Mouse (Mus musculus) limb, embryonic 12.5 days (tissue): ENCODE results near the gene Tmem206. TPM values are rescaled to one million over a fixed set of nuclear protein-coding genes. Genes with fewer than 3 reads are reported as not detected.

Experiments
- ATAC-seq: fragments of 200-750 bp; cut with Nextera tagmentation; 2 replicates; pipeline ENCODE4 v1.8.0; 2017; ENCODE audit warnings: low read depth, moderate TSS enrichment; ENCODE audit not compliant: insufficient number of reproducible peaks, insufficient read depth, low FRiP score, low TSS enrichment
- H3K27ac ChIP-seq: fragments of 300-500 bp; sonication (generic); 2 replicates; pipeline ENCODE4 v1.5.1; 2016; ENCODE audit warnings: mild to moderate bottlenecking, moderate library complexity
- H3K27me3 ChIP-seq: fragments of 300-500 bp; sonication (generic); 2 replicates; pipeline ENCODE4 v1.6.1; 2016; ENCODE audit warnings: mild to moderate bottlenecking, moderate library complexity
- H3K36me3 ChIP-seq: fragments of 300-500 bp; sonication (generic); 2 replicates; pipeline ENCODE4 v1.6.1; 2016; ENCODE audit warnings: mild to moderate bottlenecking, moderate library complexity
- H3K4me1 ChIP-seq: fragments of 300-500 bp; sonication (generic); replicated peaks from 2 replicates; pipeline ENCODE4 v1.6.1; 2016
- H3K4me2 ChIP-seq: fragments of 300-500 bp; sonication (generic); 2 replicates; pipeline ENCODE4 v1.6.1; 2016; ENCODE audit warnings: mild to moderate bottlenecking, moderate library complexity
- H3K4me3 ChIP-seq: fragments of 300-500 bp; sonication (generic); replicated peaks from 2 replicates; pipeline ENCODE4 v1.5.1; 2016; ENCODE audit warnings: mild to moderate bottlenecking
- H3K9ac ChIP-seq: fragments of 300-500 bp; sonication (generic); replicated peaks from 2 replicates; pipeline ENCODE4 v1.6.1; 2016; ENCODE audit warnings: mild to moderate bottlenecking, moderate library complexity
- H3K9me3 ChIP-seq: fragments of 300-500 bp; sonication (generic); 2 replicates; pipeline ENCODE4 v1.6.1; 2016; ENCODE audit warnings: mild to moderate bottlenecking, moderate library complexity
- WGBS: fragments of 180-500 bp; shearing (Covaris S2); methylation state at CpG from one replicate; pipeline ENCODE4 v1.1.7; 2016; 5-methylcytosine and 5-hydroxymethylcytosine counted together
- polyA plus RNA-seq: library from polyadenylated mRNA; unstranded; fragments of >200 nt; fragmentation: Nextera tagmentation; extraction: Ambion mirVana; gene quantifications from 2 replicates; pipeline ENCODE4 v1.2.1, GENCODE M21; 2016

Gene Tmem206
- polyA plus RNA-seq, 1 experiment from 2014 or later = 23.8 TPM

GRCm38 (mm10) chr1:191380843-191381242 is 55.1 kb downstream of the Tmem206 start:
- ATAC-seq = no peak
- no peaks in the 10 kb centered on the region for H3K9me3 ChIP-seq
- WGBS = 90% methylated on average over 3 of the region's 3 CpGs

GRCm38 (mm10) chr1:191381955-191382736 is 56.4 kb downstream of the Tmem206 start:
- no peak for ATAC-seq
- H3K4me1 ChIP-seq = no peaks in the 10 kb centered on the region
- no peaks in the 10 kb centered on the region for H3K36me3 ChIP-seq
- 90% methylated on average over 11 of the region's 11 CpGs for WGBS
- H3K4me3 ChIP-seq = no peak overlapping the region
- no peak overlapping the region for H3K9ac ChIP-seq
- H3K9me3 ChIP-seq = no peaks in the 10 kb centered on the region
- H3K27me3 ChIP-seq = no peaks in the 10 kb centered on the region
- H3K27ac ChIP-seq = no peak overlapping the region
- H3K4me2 ChIP-seq = no peak overlapping the region

More at GRCm38 (mm10) chr1:191380843-191381242, 55.1 kb downstream of the Tmem206 start:
- H3K36me3 ChIP-seq = no peaks in the 10 kb centered on the region
- no peak overlapping the region for H3K4me2 ChIP-seq
- no peaks in the 10 kb centered on the region for H3K4me1 ChIP-seq
- no peak overlapping the region for H3K9ac ChIP-seq
- H3K27ac ChIP-seq = no peak overlapping the region
- no peaks in the 10 kb centered on the region for H3K27me3 ChIP-seq
- no peak overlapping the region for H3K4me3 ChIP-seq

- Histone ChIP-seq H3K4me1 (no peaks in the 10 kb centered on the region), H3K36me3 (no peaks in the 10 kb centered on the region), H3K27ac (no peak overlapping the region), H3K27me3 (no peaks in the 10 kb centered on the region), H3K4me3 (no peak overlapping the region), H3K9me3 (no peaks in the 10 kb centered on the region), H3K9ac (no peak overlapping the region), H3K4me2 (no peak overlapping the region)
- no peak for ATAC-seq
- WGBS = 90% methylated on average over 10 of the region's 10 CpGs
Observed at GRCm38 (mm10) chr1:191384786-191385430, 59.2 kb downstream of the Tmem206 start.

- 30% methylated on average over 3 of the region's 3 CpGs for WGBS
- Histone ChIP-seq H3K36me3 (no peaks in the 10 kb centered on the region), H3K27me3 (no peaks in the 10 kb centered on the region), H3K4me3 (no peak overlapping the region), H3K4me1 (peaks cover 15% of the 10 kb centered on the region), H3K4me2 (no peak overlapping the region), H3K9me3 (no peaks in the 10 kb centered on the region), H3K9ac (no peak overlapping the region), H3K27ac (no peak overlapping the region)
- ATAC-seq = no peak
Observed at GRCm38 (mm10) chr1:191391311-191391710, 65.6 kb downstream of the Tmem206 start.

GRCm38 (mm10) chr1:191393536-191393935 is 67.8 kb downstream of the Tmem206 start:
- no peak for ATAC-seq
- Histone ChIP-seq H3K27me3 (no peaks in the 10 kb centered on the region), H3K4me1 (peaks cover 15% of the 10 kb centered on the region), H3K4me2 (no peak overlapping the region), H3K36me3 (no peaks in the 10 kb centered on the region), H3K27ac (no peak overlapping the region), H3K9me3 (no peaks in the 10 kb centered on the region), H3K9ac (no peak overlapping the region), H3K4me3 (no peak overlapping the region)
- WGBS = 83% methylated on average over 3 of the region's 3 CpGs

GRCm38 (mm10) chr1:191394126-191394525 is 68.4 kb downstream of the Tmem206 start:
- peak overlapping the region; percentile 71; the same call in 1 of the 2 replicates for H3K4me2 ChIP-seq
- H3K9ac ChIP-seq = no peak overlapping the region
- H3K36me3 ChIP-seq = no peaks in the 10 kb centered on the region
- no peak for ATAC-seq
- H3K27ac ChIP-seq = no peak overlapping the region
- no peaks in the 10 kb centered on the region for H3K9me3 ChIP-seq
- H3K4me1 ChIP-seq = peaks cover 15% of the 10 kb centered on the region
- 59% methylated on average over 2 of the region's 2 CpGs for WGBS
- H3K4me3 ChIP-seq = no peak overlapping the region
- no peaks in the 10 kb centered on the region for H3K27me3 ChIP-seq

GRCm38 (mm10) chr1:191395200-191395599 is 69.5 kb downstream of the Tmem206 start:
- peak overlapping the region; percentile 75 for H3K4me3 ChIP-seq
- H3K9me3 ChIP-seq = no peaks in the 10 kb centered on the region
- H3K27me3 ChIP-seq = no peaks in the 10 kb centered on the region
- H3K4me2 ChIP-seq = peak overlapping the region; percentile 71
- peaks cover 15% of the 10 kb centered on the region for H3K4me1 ChIP-seq
- no peak for ATAC-seq
- peak overlapping the region; percentile 47; the same call in 1 of the 2 replicates for H3K9ac ChIP-seq
- H3K36me3 ChIP-seq = no peaks in the 10 kb centered on the region
- 37% methylated on average over 1 of the region's 1 CpGs for WGBS
- no peak overlapping the region for H3K27ac ChIP-seq

- Histone ChIP-seq H3K4me1 (peaks cover 15% of the 10 kb centered on the region), H3K27ac (peak overlapping the region; percentile 91), H3K9ac (peak overlapping the region; percentile 91), H3K4me2 (peak overlapping the region; percentile 71), H3K27me3 (no peaks in the 10 kb centered on the region), H3K4me3 (peak overlapping the region; percentile 75), H3K9me3 (no peaks in the 10 kb centered on the region), H3K36me3 (no peaks in the 10 kb centered on the region)
- no peak for ATAC-seq
- under 1% methylated on average over 43 of the region's 43 CpGs for WGBS
Observed at GRCm38 (mm10) chr1:191395871-191396433, 70.2 kb downstream of the Tmem206 start.

- peak overlapping the region; percentile 91 for H3K27ac ChIP-seq
- no peaks in the 10 kb centered on the region for H3K36me3 ChIP-seq
- H3K4me1 ChIP-seq = peaks cover 15% of the 10 kb centered on the region
- 0 out of 2 replicates have a peak, but pooled peaks have one; percentile 3 for ATAC-seq
- under 1% methylated on average over 72 of the region's 74 CpGs for WGBS
- peak overlapping the region; percentile 91 for H3K9ac ChIP-seq
- no peaks in the 10 kb centered on the region for H3K27me3 ChIP-seq
- no peaks in the 10 kb centered on the region for H3K9me3 ChIP-seq
- peak overlapping the region; percentile 71 for H3K4me2 ChIP-seq
- peak overlapping the region; percentile 75 for H3K4me3 ChIP-seq
Observed at GRCm38 (mm10) chr1:191396446-191396845, 70.7 kb downstream of the Tmem206 start.

- peak overlapping the region; percentile 71 for H3K4me2 ChIP-seq
- peak; percentile 99 for ATAC-seq
- peaks cover 13% of the 10 kb centered on the region for H3K4me1 ChIP-seq
- H3K9ac ChIP-seq = peak overlapping the region; percentile 91
- H3K36me3 ChIP-seq = no peaks in the 10 kb centered on the region
- no peaks in the 10 kb centered on the region for H3K27me3 ChIP-seq
- under 1% methylated on average over 74 of the region's 82 CpGs for WGBS
- H3K27ac ChIP-seq = peak overlapping the region; percentile 91
- H3K4me3 ChIP-seq = peak overlapping the region; percentile 75
- H3K9me3 ChIP-seq = no peaks in the 10 kb centered on the region
Observed at GRCm38 (mm10) chr1:191396897-191397849, 71.5 kb downstream of the Tmem206 start.
